ENCODE assay signal across 7 mouse cellular contexts in the genomic region with DNA sequence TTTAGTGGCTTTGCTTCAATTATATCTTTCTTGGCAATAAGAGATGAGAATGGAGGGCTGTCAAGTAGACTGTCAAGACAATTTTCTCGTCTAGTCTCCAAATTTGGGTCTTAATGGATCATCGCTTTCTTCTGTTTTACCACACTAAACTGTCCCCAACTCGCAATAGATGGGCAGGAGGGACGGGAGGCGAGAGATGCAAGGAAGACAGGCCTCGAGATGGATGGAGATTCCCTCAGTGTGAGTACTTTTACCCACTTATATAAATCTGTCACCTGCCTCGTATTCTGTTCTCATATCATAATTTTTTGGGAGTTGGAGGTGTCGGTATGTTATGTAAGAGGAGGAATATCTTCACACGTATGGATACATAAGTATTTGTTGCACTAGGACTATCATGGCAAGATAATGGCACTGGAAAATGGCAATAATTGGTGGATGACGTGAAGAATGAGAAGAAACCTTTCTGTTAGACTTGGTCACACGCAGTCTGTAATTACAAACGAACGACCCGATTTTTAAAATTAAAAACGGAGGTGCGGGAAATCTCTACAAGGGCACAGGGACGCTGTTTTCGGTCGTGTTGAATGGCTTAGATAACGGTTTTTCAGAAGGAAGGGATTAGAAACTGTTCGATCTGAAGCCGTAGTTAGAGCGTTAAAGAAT. TPM values are rescaled to one million over a fixed set of nuclear protein-coding genes. Genes with fewer than 3 reads are reported as not detected.
DNase-seq lines count a peak whose midpoint lies in the region; ATAC-seq and TF ChIP-seq lines count a peak whose summit lies in the region.

No protein-coding gene starts in this region.

- no peak for TF ChIP-seq CTCF in lung, postnatal 0 days (IDR thresholded peaks at IDR 0.05)

- no peak overlapping the region for H3K27ac ChIP-seq in lung, postnatal 0 days (ENCODE audit: low read length)
- no peak overlapping the region for H3K27ac ChIP-seq in embryonic facial prominence, embryonic 11.5 days (replicated peaks; ENCODE audit: low read depth, low read length)
- no peak overlapping the region for H3K27ac ChIP-seq in intestine, embryonic 15.5 days
- peak overlapping the region; percentile 82 for H3K27ac ChIP-seq in neural tube, embryonic 15.5 days (replicated peaks)

- H3K9ac ChIP-seq in lung, postnatal 0 days (replicated peaks; ENCODE audit: low read depth): no peak overlapping the region
- H3K9ac ChIP-seq in embryonic facial prominence, embryonic 11.5 days (replicated peaks; ENCODE audit: low read length): peak overlapping the region; percentile 51
- no peak overlapping the region for H3K9ac ChIP-seq in intestine, embryonic 15.5 days
- H3K9ac ChIP-seq in neural tube, embryonic 15.5 days (replicated peaks): peak overlapping the region; percentile 58

- H3K9me3 ChIP-seq in lung, postnatal 0 days (ENCODE audit: low read length): no peaks in the 10 kb centered on the region
- no peaks in the 10 kb centered on the region for H3K9me3 ChIP-seq in embryonic facial prominence, embryonic 11.5 days (replicated peaks; ENCODE audit: control insufficient read depth, low read length)
- no peaks in the 10 kb centered on the region for H3K9me3 ChIP-seq in intestine, embryonic 15.5 days
- no peaks in the 10 kb centered on the region for H3K9me3 ChIP-seq in neural tube, embryonic 15.5 days (replicated peaks)

- TF ChIP-seq EP300 in lung, postnatal 0 days (IDR thresholded peaks at IDR 0.05): no peak

- H3K27me3 ChIP-seq in lung, postnatal 0 days (replicated peaks; ENCODE audit: insufficient read depth, low read length): no peaks in the 10 kb centered on the region
- H3K27me3 ChIP-seq in embryonic facial prominence, embryonic 11.5 days (ENCODE audit: control insufficient read depth, insufficient read depth, low read length): no peaks in the 10 kb centered on the region
- H3K27me3 ChIP-seq in intestine, embryonic 15.5 days (replicated peaks): no peaks in the 10 kb centered on the region
- H3K27me3 ChIP-seq in neural tube, embryonic 15.5 days (replicated peaks): no peaks in the 10 kb centered on the region

- H3K4me2 ChIP-seq in lung, postnatal 0 days (replicated peaks; ENCODE audit: low read depth, low read length): peak overlapping the region; percentile 87
- peak overlapping the region; percentile 47 for H3K4me2 ChIP-seq in embryonic facial prominence, embryonic 11.5 days (ENCODE audit: low read depth, low read length)
- peak overlapping the region; percentile 47 for H3K4me2 ChIP-seq in intestine, embryonic 15.5 days (replicated peaks)
- H3K4me2 ChIP-seq in neural tube, embryonic 15.5 days: peak overlapping the region; percentile 52

- H3K4me3 ChIP-seq in lung, postnatal 0 days (ENCODE audit: low read depth, low read length): peak overlapping the region; percentile 57
- H3K4me3 ChIP-seq in embryonic facial prominence, embryonic 11.5 days (ENCODE audit: low read depth, low read length): peak overlapping the region; percentile 39
- peak overlapping the region; percentile 33 for H3K4me3 ChIP-seq in intestine, embryonic 15.5 days (replicated peaks)
- peak overlapping the region; percentile 85 for H3K4me3 ChIP-seq in neural tube, embryonic 15.5 days (replicated peaks)

- ATAC-seq in lung, postnatal 0 days: no peak
- no peak for ATAC-seq in embryonic facial prominence, embryonic 11.5 days (replicated peaks; ENCODE audit: insufficient number of reproducible peaks, low FRiP score, low TSS enrichment, low read depth)
- no peak for ATAC-seq in intestine, embryonic 15.5 days
- no peak for ATAC-seq in neural tube, embryonic 15.5 days (ENCODE audit: low FRiP score)

- no peaks in the 10 kb centered on the region for H3K4me1 ChIP-seq in lung, postnatal 0 days (ENCODE audit: insufficient read depth, low read depth, low read length)
- H3K4me1 ChIP-seq in embryonic facial prominence, embryonic 11.5 days (ENCODE audit: control insufficient read depth, insufficient read depth, low read length): no peaks in the 10 kb centered on the region
- H3K4me1 ChIP-seq in intestine, embryonic 15.5 days (replicated peaks): no peaks in the 10 kb centered on the region
- peaks cover 18% of the 10 kb centered on the region for H3K4me1 ChIP-seq in neural tube, embryonic 15.5 days

- WGBS in lung, postnatal 0 days: 21% methylated on average over 23 of the region's 23 CpGs
- WGBS in embryonic facial prominence, embryonic 11.5 days: 24% methylated on average over 23 of the region's 23 CpGs
- WGBS in intestine, embryonic 15.5 days: 23% methylated on average over 23 of the region's 23 CpGs
- 13% methylated on average over 23 of the region's 23 CpGs for WGBS in neural tube, embryonic 15.5 days

- no peak for DNase-seq in lung, postnatal 0 days (ENCODE audit: low spot score)
- no peak for DNase-seq in lung, postnatal 36 days
- DNase-seq in embryonic facial prominence, embryonic 11.5 days (ENCODE audit: low spot score): peak; percentile 50
- no peak for DNase-seq in adrenal gland, postnatal 14 days
- no peak for DNase-seq in kidney, postnatal 10 days

- H3K36me3 ChIP-seq in lung, postnatal 0 days (ENCODE audit: insufficient read depth, low read length): no peaks in the 10 kb centered on the region
- H3K36me3 ChIP-seq in embryonic facial prominence, embryonic 11.5 days (replicated peaks; ENCODE audit: control insufficient read depth, insufficient read depth, low read depth, low read length): no peaks in the 10 kb centered on the region
- H3K36me3 ChIP-seq in intestine, embryonic 15.5 days: no peaks in the 10 kb centered on the region
- H3K36me3 ChIP-seq in neural tube, embryonic 15.5 days: no peaks in the 10 kb centered on the region

RNA-seq across cellular contexts. Expression of gene Shf, which starts 5.8 kb away (rescaled TPM):
- polyA plus RNA-seq in lung, postnatal 0 days (2015; fragmentation: Nextera tagmentation; extraction: Ambion mirVana): 1.8 and 2.5 TPM in 2 replicates
- polyA plus RNA-seq in embryonic facial prominence, embryonic 11.5 days (2014; fragmentation: Nextera tagmentation; extraction: Ambion mirVana): 7.5 and 8.6 TPM in 2 replicates
- polyA plus RNA-seq in intestine, embryonic 15.5 days (2015; fragmentation: Nextera tagmentation; extraction: Ambion mirVana): 2.7 and 3.6 TPM in 2 replicates
- 11.2 and 12.0 TPM in 2 replicates for polyA plus RNA-seq in neural tube, embryonic 15.5 days (2015; fragmentation: Nextera tagmentation; extraction: Ambion mirVana)
- 11.7 and 14.6 TPM in 2 replicates for total RNA-seq in adrenal gland, postnatal 14 days (2021)

RNA-seq across cellular contexts. Expression of gene Slc28a2, which starts 51.5 kb away (rescaled TPM):
- 0.10 and 0.17 TPM in 2 replicates for polyA plus RNA-seq in lung, postnatal 0 days (2015; fragmentation: Nextera tagmentation; extraction: Ambion mirVana)
- polyA plus RNA-seq in embryonic facial prominence, embryonic 11.5 days (2014; fragmentation: Nextera tagmentation; extraction: Ambion mirVana): 0.15 and 0.28 TPM in 2 replicates
- 63.2 and 66.0 TPM in 2 replicates for polyA plus RNA-seq in intestine, embryonic 15.5 days (2015; fragmentation: Nextera tagmentation; extraction: Ambion mirVana)
- 3.1 TPM in 1 of 2 replicates, not detected in the other for polyA plus RNA-seq in neural tube, embryonic 15.5 days (2015; fragmentation: Nextera tagmentation; extraction: Ambion mirVana)
- 11.1 and 18.9 TPM in 2 replicates for total RNA-seq in adrenal gland, postnatal 14 days (2021)

RNA-seq across cellular contexts. Expression of gene Duox1, which starts 59.3 kb away (rescaled TPM):
- polyA plus RNA-seq in lung, postnatal 0 days (2015; fragmentation: Nextera tagmentation; extraction: Ambion mirVana): 0.06 and 0.15 TPM in 2 replicates
- polyA plus RNA-seq in embryonic facial prominence, embryonic 11.5 days (2014; fragmentation: Nextera tagmentation; extraction: Ambion mirVana): 0.06 and 0.10 TPM in 2 replicates
- 0.03 and 0.08 TPM in 2 replicates for polyA plus RNA-seq in intestine, embryonic 15.5 days (2015; fragmentation: Nextera tagmentation; extraction: Ambion mirVana)
- 0.10 and 0.27 TPM in 2 replicates for polyA plus RNA-seq in neural tube, embryonic 15.5 days (2015; fragmentation: Nextera tagmentation; extraction: Ambion mirVana)
- total RNA-seq in adrenal gland, postnatal 14 days (2021): 0.08 TPM in 1 of 2 replicates, not detected in the other

Comparison
In these comparisons a context has a peak if more than half of its experiments do, and no peak if none do; other contexts are left out.
1. H3K4me3 ChIP-seq: peak in every context shown above with its lines; median percentile 85 in neural tube, embryonic 15.5 days; 57 in lung, postnatal 0 days; 39 in embryonic facial prominence, embryonic 11.5 days; 33 in intestine, embryonic 15.5 days.
2. H3K9ac ChIP-seq: peak in embryonic facial prominence, embryonic 11.5 days (single experiment) and neural tube, embryonic 15.5 days (single experiment); none in lung, postnatal 0 days (single experiment) and intestine, embryonic 15.5 days (single experiment).
3. RNA of gene Slc28a2, which starts 51.5 kb away (polyA plus RNA-seq): 63.2 to 66.0 TPM in intestine, embryonic 15.5 days; 0.15 to 0.28 TPM in embryonic facial prominence, embryonic 11.5 days, 0.10 to 0.17 TPM in lung, postnatal 0 days and 3.1 TPM in neural tube, embryonic 15.5 days; every median in the first group is over 10 times any median in the second.
4. Peak in every context shown above with its lines, with median percentiles within 50 percentile points of each other: H3K4me2 ChIP-seq.